Mouse (Mus musculus) embryonic fibroblast, embryonic 13.5 days (primary cell): Measurements from ENCODE around the gene Themis2.

Experiments used
- CTCF ChIP-seq: IDR thresholded peaks from 2 replicates; pipeline ENCODE4 v1.5.1; 2011; ENCODE audit warnings: mild to moderate bottlenecking, control low read depth, low read length, moderate library complexity, borderline replicate concordance; ENCODE audit not compliant: insufficient read depth
- POLR2A ChIP-seq: IDR thresholded peaks from 2 replicates; pipeline ENCODE4 v1.6.1; 2011; ENCODE audit warnings: low read depth, mild to moderate bottlenecking, control low read depth, low read length, moderate library complexity

GRCm38 (mm10) chr4:132734766-132735165 lies 61.4 kb downstream of the Themis2 start:
- TF ChIP-seq CTCF (no peak), POLR2A (no peak)
